Mouse (Mus musculus) heart, postnatal 4 days (tissue): ENCODE data around the gene Rfx7. TPM values are rescaled to one million over a fixed set of nuclear protein-coding genes. Genes with fewer than 3 reads are reported as not detected.
"Not testable (repeated sequence)": the region's sequence is repeated elsewhere in the genome, so short reads cannot be mapped to it uniquely, and the experiment has no call there.

Source experiments
- DNase-seq: peaks from one replicate; pipeline ENCODE4 v3.0.0; 2021
- microRNA-seq, 2 experiments: library from miRNA; unstranded; fragments of <30 nt; microRNA quantifications; one replicate each; pipeline ENCODE4 v1.2.0; 2021 to 2022
- total RNA-seq, 2 experiments: library from RNA; stranded (reverse); gene quantifications; 2 replicates each; pipeline ENCODE4 v1.2.3; 2021

Rfx7 gene
- total RNA-seq, 2 experiments from 2014 or later: 18.1 to 18.9 TPM

DNA sequence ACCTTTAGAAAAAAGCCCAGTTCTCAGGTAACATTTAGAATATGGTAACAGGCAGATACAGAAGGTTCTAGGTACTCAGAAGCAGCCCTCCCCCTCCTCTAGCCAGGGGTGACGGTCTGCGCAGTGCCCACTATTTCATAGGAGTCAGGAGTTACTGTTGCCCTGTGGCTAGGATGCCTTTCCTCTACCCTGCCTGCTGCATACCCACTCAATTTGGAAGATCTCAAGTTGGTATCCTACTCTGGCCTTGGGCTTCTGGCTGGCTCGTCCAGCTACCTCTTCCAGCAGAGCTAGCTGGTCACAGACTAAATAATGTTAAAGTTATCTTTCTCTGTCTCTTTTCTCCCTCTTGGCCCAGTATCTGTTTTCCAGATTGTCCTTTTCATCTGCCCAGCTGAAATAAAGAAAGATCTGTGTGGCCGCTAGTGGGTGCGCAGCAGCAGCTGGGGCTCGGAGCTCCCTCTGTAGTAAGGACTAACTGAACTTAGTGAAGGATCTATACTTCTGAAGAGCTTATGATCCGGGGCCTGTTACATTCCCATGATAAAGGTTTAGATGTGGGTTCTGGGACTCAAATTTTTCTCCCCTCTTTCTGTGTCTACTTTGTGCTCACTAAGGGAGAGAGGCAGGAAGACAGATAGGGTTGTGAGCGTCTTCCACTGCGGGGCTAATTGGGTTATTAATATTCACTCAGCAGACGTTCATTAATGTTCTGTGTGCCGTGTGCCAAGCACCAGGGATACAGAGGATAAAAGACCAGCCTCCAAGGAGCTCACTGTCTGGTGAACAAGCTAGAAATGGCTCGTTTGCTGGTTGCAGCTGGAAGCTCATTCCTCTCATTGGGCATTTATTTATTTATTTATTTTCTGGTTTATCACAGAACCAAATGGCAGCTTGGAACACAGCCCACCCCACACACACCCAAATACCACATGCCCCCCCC lies 132.6 kb downstream of the Rfx7 start:
- no peak for DNase-seq

DNA sequence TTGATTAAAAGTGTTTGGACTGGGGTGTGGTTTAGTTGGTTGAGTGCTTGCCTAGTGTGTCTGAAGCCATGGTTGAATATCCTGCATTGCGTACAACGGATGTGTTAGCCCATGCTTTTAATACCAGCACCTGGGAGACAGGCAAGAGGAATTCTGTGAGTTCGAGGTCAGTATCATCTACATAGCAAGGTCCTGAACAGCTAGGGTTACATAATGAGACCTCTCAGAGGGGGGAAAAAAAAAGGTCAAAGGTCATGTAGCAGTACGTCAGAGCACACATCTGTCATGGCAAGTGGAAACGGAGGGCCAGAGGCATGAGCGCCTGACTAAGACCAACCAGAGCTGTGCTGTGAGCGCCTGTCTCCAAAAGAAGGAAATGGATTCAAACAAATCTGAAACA lies 133.5 kb downstream of the Rfx7 start:
- DNase-seq: no peak

DNA sequence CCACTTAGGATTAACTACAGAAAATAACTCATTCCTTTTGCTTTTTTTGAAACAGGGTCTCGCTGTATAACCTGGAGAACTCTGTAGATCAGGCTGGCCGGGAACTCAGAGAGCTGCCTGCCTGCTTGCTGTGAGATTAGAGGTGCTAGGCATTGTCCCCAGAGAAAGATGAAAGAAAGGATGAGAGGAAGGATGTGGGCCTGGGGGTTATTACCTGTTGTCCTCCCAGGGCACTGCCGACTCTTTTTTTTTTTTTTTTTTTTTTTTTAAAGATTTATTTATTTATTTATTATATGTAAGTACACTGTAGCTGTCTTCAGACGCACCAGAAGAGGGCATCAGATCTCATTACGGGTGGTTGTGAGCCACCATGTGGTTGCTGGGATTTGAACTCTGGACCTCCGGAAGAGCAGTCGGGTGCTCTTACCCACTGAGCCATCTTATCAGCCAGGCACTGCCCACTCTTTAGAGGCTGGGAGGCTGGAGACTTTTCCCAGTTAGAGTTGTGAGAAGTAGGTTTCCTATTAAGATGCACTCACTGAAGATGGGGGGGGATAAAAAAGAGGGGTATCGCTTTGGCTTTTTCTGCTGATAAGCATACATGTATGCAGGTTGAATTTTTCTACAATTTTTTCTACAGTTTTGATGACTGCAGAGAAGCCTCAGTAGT lies 134.4 kb downstream of the Rfx7 start:
- not testable (repeated sequence) for DNase-seq

DNA sequence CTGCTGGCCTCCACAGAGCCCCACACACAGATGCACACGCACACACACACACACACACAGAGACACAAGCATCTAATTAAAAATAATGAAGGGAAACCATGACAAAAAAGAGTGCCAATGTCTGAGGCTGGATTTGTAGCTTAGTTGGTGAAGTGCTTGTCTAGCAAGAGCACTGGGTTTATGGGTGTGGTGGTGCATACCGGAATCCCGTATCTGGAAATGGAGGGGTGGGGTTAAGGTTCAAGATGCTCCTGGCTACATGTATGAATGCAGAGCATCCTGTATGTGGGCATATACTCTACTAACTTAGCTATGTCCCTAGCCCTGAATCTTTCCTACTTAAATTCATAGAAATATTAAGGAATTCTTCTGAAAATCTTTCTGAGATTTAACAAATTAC lies 135.1 kb downstream of the Rfx7 start:
- DNase-seq: no peak

DNA sequence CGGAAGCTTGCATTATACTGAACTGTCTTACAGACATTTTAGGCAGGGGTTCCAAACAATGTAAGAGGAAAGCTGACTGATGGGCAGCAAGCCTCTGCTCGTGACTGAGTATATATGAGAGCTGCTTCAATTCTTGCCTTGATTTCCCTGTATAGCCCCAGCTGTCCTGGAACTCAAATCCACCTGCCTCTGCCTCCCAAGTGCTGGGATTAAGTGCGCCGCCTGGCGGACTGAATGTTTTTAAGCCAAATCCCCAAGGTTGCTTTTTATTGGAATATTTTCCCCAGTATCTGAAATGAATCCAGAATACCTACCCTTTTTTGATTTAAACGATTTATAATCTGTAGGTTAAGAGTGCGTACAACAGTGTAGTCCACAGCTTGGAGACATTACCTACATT lies 137.3 kb downstream of the Rfx7 start:
- no peak for DNase-seq

DNA sequence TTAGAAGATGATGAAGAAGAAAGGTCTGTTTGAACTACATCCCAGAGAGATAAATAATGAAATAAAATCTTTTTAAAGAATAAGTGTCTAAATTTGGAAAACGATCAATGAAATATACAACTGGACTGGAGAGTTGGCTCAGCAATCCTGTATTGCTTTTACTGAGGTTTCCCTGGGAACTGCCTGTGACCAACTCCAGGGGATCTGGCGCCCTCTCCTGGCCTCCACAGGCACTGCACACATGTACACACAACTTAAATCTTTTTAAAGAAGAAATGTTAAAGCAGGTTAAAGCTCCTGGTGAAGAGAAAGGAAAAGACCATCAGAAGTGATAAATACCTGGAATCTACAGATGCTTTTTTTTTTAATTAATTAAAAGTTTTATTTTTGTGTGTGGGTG lies 140.3 kb downstream of the Rfx7 start:
- peak; percentile 91 for DNase-seq

Small RNAs within 50 kb of the gene (microRNA-seq; reads per million reads assigned to microRNA genes)
- gene Gm28010: 0 reads per million in 2 experiments

Other genes with a start within 250 kb of the Rfx7 start
- gene Mns1, start 94.2 kb upstream of the Rfx7 start, total RNA-seq: 1 to 10 TPM; 2.6 to 3.6 TPM
- 1 to 10 TPM; 4.3 to 6.2 TPM for gene Tex9, start 40.0 kb upstream of the Rfx7 start, total RNA-seq
- gene Nedd4, start 130.1 kb downstream of the Rfx7 start, total RNA-seq: 100 to 1,000 TPM; 610 to 637 TPM